Mouse (Mus musculus) myocyte (in vitro differentiated cells): ENCODE data around the gene Pknox2. TPM values are rescaled to one million over a fixed set of nuclear protein-coding genes. Genes with fewer than 3 reads are reported as not detected.
A peak's percentile ranks its signal among the peaks of the same experiment; 100 is the strongest.

Experiments used
- H3K27me3 ChIP-seq: one replicate; pipeline ENCODE4 v1.6.1; 2011; ENCODE audit not compliant: control insufficient read depth, insufficient read depth, insufficient read length
- H3K36me3 ChIP-seq: one replicate; pipeline ENCODE4 v1.6.1; 2011; ENCODE audit not compliant: control insufficient read depth, insufficient read depth
- H3K4me2 ChIP-seq: one replicate; pipeline ENCODE4 v1.6.1; 2011; ENCODE audit warnings: low read depth, control low read depth
- H3K4me3 ChIP-seq: one replicate; pipeline ENCODE4 v1.5.1; 2011; ENCODE audit warnings: mild to moderate bottlenecking, control low read depth, moderate library complexity
- H3K79me2 ChIP-seq: one replicate; pipeline ENCODE4 v1.6.1; 2011; ENCODE audit not compliant: control insufficient read depth, insufficient read depth
- H3ac ChIP-seq: one replicate; pipeline ENCODE4 v1.6.1; 2011; ENCODE audit not compliant: control insufficient read depth, insufficient read length
- CEBPB ChIP-seq: IDR thresholded peaks from 2 replicates; pipeline ENCODE4 v1.6.1; 2011; ENCODE audit warnings: mild to moderate bottlenecking, moderate library complexity; ENCODE audit not compliant: poor library complexity, insufficient read depth, severe bottlenecking
- E2F4 ChIP-seq: IDR thresholded peaks from one replicate; pipeline ENCODE4 v1.6.1; 2011; ENCODE audit warnings: mild to moderate bottlenecking, control low read depth, moderate library complexity; ENCODE audit not compliant: insufficient read depth
- MAX ChIP-seq: IDR thresholded peaks from one replicate; pipeline ENCODE4 v1.6.1; 2011; ENCODE audit warnings: low read depth, mild to moderate bottlenecking, control low read depth
- MYOD1 ChIP-seq, 3 experiments: IDR thresholded peaks; one replicate each; pipeline ENCODE4 v1.6.1; 2011; ENCODE audit warnings: control low read depth in 2 of 3, low read depth in 2 of 3, mild to moderate bottlenecking in 2 of 3, moderate library complexity in 1 of 3; ENCODE audit not compliant: insufficient read length in 2 of 3, control insufficient read depth in 1 of 3
- MYOG ChIP-seq, 3 experiments: IDR thresholded peaks; one replicate each; pipeline ENCODE4 v1.6.1; 2011; ENCODE audit warnings: control low read depth in 2 of 3, low read depth in 2 of 3, mild to moderate bottlenecking in 2 of 3; ENCODE audit not compliant: insufficient read length in 2 of 3, control insufficient read depth in 1 of 3, insufficient read depth in 1 of 3
- POLR2A ChIP-seq: IDR thresholded peaks from one replicate; pipeline ENCODE4 v1.6.1; 2011; ENCODE audit warnings: low read depth, mild to moderate bottlenecking, control low read depth, moderate library complexity; ENCODE audit not compliant: insufficient read length
- POLR2AphosphoS2 ChIP-seq: IDR thresholded peaks from one replicate; pipeline ENCODE4 v1.6.1; 2011; ENCODE audit warnings: low read depth, control low read depth; ENCODE audit not compliant: insufficient read length
- REST ChIP-seq: IDR thresholded peaks from one replicate; pipeline ENCODE4 v1.6.1; 2011; ENCODE audit warnings: mild to moderate bottlenecking, control low read depth, moderate library complexity; ENCODE audit not compliant: insufficient read depth, insufficient read length
- SRF ChIP-seq: IDR thresholded peaks from one replicate; pipeline ENCODE4 v1.6.1; 2011; ENCODE audit warnings: low read depth; ENCODE audit not compliant: control insufficient read depth, insufficient read length
- TCF12 ChIP-seq: IDR thresholded peaks from one replicate; pipeline ENCODE4 v1.6.1; 2011; ENCODE audit warnings: mild to moderate bottlenecking, control low read depth; ENCODE audit not compliant: poor library complexity, insufficient read depth, severe bottlenecking
- TCF3 ChIP-seq: IDR thresholded peaks from one replicate; pipeline ENCODE4 v1.6.1; 2011; ENCODE audit warnings: low read depth, control low read depth; ENCODE audit not compliant: insufficient read length
- USF1 ChIP-seq: IDR thresholded peaks from one replicate; pipeline ENCODE4 v1.6.1; 2011; ENCODE audit warnings: low read depth, mild to moderate bottlenecking, control low read depth, moderate library complexity
- polyA plus RNA-seq: library from polyadenylated mRNA; unstranded; fragments of >200 nt; fragmentation: generic; extraction: Trizol; gene quantifications from one replicate; pipeline ENCODE4 v1.2.1, GENCODE M21; 2012; ENCODE audit warnings: missing spikeins

Pknox2 gene
- polyA plus RNA-seq, 1 experiment = 20.4 TPM

DNA sequence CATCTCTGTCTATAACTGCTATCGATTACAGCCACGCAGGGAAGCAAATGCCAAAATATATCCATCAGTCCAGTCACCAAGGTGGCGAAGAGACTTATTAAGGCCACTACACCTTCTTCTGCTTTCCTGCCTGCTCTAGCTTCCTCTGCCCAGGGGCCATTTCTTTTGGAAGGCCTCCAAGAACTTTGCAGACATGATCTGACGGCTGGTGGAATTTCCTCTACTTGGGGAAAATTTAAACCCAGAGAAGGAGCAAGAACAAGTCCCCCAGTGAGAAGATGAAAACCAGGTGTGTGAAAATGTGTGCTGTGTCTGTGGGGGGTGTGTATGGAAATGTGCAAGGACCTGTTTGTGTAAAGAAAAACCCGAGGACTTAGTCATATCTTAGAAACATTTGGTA is 26.2 kb upstream of the Pknox2 start:
- H3K4me2 ChIP-seq = no peak overlapping the region
- TF ChIP-seq SRF = no peak
- TF ChIP-seq TCF3 = no peak
- TF ChIP-seq USF1 = no peak
- no peak for TF ChIP-seq E2F4
- no peak for TF ChIP-seq POLR2A
- no peak for TF ChIP-seq POLR2AphosphoS2
- TF ChIP-seq REST = no peak
- TF ChIP-seq MYOG (IDR thresholded peaks at IDR 0.05; ENCODE audit: control insufficient read depth in 1 of 3, insufficient read depth in 1 of 3, insufficient read length in 2 of 3, low read depth in 2 of 3) = no peak
- no peak for TF ChIP-seq MAX
- no peak for TF ChIP-seq CEBPB
- no peak for TF ChIP-seq MYOD1 (IDR thresholded peaks at IDR 0.05; ENCODE audit: control insufficient read depth in 1 of 3, insufficient read length in 2 of 3, low read depth in 2 of 3)
- no peak for TF ChIP-seq TCF12
- H3ac ChIP-seq = no peak overlapping the region
- no peaks in the 10 kb centered on the region for H3K79me2 ChIP-seq
- H3K36me3 ChIP-seq = no peaks in the 10 kb centered on the region
- no peak overlapping the region for H3K4me3 ChIP-seq
- peaks cover 19% of the 10 kb centered on the region for H3K27me3 ChIP-seq

DNA sequence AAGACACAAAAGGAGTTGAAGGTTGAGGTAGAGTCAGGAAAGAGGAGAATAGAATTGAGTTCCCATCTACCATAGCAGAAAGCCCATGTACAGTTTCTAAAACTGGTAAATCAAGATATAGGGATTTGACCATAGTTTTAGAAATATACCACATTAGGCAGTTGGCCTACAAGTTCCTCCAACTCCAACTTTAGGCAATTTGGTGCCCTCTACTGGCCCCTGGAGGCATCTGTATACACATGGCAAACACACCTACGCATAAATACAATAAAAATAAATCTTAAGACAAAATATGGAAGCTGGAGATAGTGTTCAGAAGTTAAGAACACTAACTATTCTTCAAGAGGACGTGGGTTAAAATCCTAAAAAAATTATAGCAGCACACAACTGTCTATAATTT is 19.7 kb upstream of the Pknox2 start:
- no peaks in the 10 kb centered on the region for H3K36me3 ChIP-seq
- no peak overlapping the region for H3ac ChIP-seq
- H3K27me3 ChIP-seq = no peaks in the 10 kb centered on the region
- TF ChIP-seq CEBPB (no peak), MYOG (IDR thresholded peaks at IDR 0.05; ENCODE audit: control insufficient read depth in 1 of 3, insufficient read depth in 1 of 3, insufficient read length in 2 of 3, low read depth in 2 of 3) (no peak)
- H3K4me3 ChIP-seq = no peak overlapping the region
- no peaks in the 10 kb centered on the region for H3K79me2 ChIP-seq
- H3K4me2 ChIP-seq = no peak overlapping the region

DNA sequence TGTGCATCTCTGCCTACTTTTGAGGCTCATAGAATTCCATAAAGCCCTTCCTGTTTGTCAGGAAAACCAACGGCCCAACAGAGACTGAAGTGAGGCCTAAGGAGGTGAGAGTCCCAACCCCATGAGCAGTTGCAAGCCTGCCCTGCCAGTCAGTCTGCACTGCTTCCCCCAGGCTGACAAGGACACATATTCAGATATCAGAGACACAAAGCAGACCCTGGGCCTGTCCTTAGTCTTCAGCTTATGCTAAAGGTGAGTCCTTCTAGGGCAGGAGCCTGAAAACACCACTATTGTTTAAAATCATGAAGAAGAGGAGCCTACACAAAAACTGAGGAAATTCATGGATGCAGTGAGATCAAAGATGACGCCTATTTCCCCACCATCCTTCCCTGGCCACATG is 13.5 kb upstream of the Pknox2 start:
- H3K79me2 ChIP-seq = no peaks in the 10 kb centered on the region
- no peak overlapping the region for H3K4me2 ChIP-seq
- TF ChIP-seq E2F4 (no peak), TCF3 (no peak), POLR2A (no peak), SRF (no peak), TCF12 (no peak), MYOD1 (IDR thresholded peaks at IDR 0.05; ENCODE audit: control insufficient read depth in 1 of 3, insufficient read length in 2 of 3, low read depth in 2 of 3) (no peak), CEBPB (no peak)
- H3ac ChIP-seq = no peak overlapping the region
- no peaks in the 10 kb centered on the region for H3K27me3 ChIP-seq
- H3K4me3 ChIP-seq = no peak overlapping the region
- no peaks in the 10 kb centered on the region for H3K36me3 ChIP-seq

GRCm38 (mm10) chr9:37147886-37148285 is 679 bp upstream of the Pknox2 start:
- no peak overlapping the region for H3K4me2 ChIP-seq
- no peak overlapping the region for H3ac ChIP-seq
- H3K79me2 ChIP-seq = peaks cover 27% of the 10 kb centered on the region
- TF ChIP-seq SRF (no peak), REST (no peak), TCF12 (no peak), TCF3 (no peak), MAX (no peak), USF1 (no peak), E2F4 (no peak), MYOD1 (IDR thresholded peaks at IDR 0.05; ENCODE audit: control insufficient read depth in 1 of 3, insufficient read length in 2 of 3, low read depth in 2 of 3) (no peak), POLR2A (no peak), MYOG (IDR thresholded peaks at IDR 0.05; ENCODE audit: control insufficient read depth in 1 of 3, insufficient read depth in 1 of 3, insufficient read length in 2 of 3, low read depth in 2 of 3) (no peak), POLR2AphosphoS2 (no peak), CEBPB (no peak)
- no peaks in the 10 kb centered on the region for H3K36me3 ChIP-seq
- H3K4me3 ChIP-seq = peak overlapping the region; percentile 80
- H3K27me3 ChIP-seq = no peaks in the 10 kb centered on the region

DNA sequence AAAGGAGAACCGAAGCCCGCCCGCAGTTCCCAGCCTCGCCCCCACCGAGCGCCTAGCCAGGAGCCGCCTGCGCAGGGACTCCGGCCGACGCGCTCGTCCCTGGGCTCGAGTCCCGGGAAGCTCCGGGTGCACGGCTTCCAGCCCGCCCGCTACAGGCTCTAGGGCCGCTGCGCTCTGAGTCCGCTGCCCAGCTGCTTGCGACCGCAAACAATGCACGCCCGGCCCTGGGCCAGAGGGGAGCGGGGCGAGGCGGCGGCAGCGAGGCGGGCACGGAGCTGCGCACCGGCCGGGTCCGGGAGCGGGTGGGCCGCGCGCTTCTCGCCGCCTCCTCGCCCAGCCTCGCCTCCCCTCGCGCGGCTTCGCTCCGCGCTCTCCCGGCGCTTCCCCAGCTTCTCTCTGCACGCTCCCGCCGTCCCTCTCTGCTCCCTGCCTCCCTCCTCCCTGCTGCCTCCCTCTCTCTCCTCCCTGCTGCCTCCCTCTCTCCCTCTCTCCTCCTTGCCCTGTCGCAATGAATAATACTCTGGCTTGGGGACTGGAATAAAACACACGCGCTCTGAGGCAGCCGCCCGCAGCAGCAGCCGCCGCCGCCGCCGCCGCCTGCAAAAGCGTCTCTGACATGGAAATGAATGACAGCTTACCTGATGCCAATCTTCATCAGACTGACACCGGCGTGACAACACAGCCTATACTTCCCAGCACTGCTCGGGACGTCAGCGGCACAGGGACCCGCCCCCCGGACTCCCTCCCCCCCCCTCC is 426 bp downstream of the Pknox2 start:
- H3ac ChIP-seq = peak overlapping the region; percentile 87
- H3K4me2 ChIP-seq = peak overlapping the region; percentile 87
- peak overlapping the region; percentile 80 for H3K4me3 ChIP-seq
- H3K79me2 ChIP-seq = peaks cover 32% of the 10 kb centered on the region
- no peak for TF ChIP-seq USF1
- peak in 2 of 3 experiments; percentile 26 to 48 for TF ChIP-seq MYOD1 (IDR thresholded peaks at IDR 0.05; ENCODE audit: control insufficient read depth in 1 of 3, insufficient read length in 2 of 3, low read depth in 2 of 3)
- TF ChIP-seq POLR2AphosphoS2 = peak; percentile 58
- TF ChIP-seq CEBPB = no peak
- TF ChIP-seq POLR2A = peak; percentile 50
- peak in 2 of 3 experiments; percentile 42 to 81 for TF ChIP-seq MYOG (IDR thresholded peaks at IDR 0.05; ENCODE audit: control insufficient read depth in 1 of 3, insufficient read depth in 1 of 3, insufficient read length in 2 of 3, low read depth in 2 of 3)
- TF ChIP-seq REST = no peak
- no peak for TF ChIP-seq TCF3
- TF ChIP-seq TCF12 = peak; percentile 1
- no peaks in the 10 kb centered on the region for H3K27me3 ChIP-seq
- H3K36me3 ChIP-seq = no peaks in the 10 kb centered on the region
